Mouse (Mus musculus): ENCODE results near the gene D6Ertd527e. TPM values are rescaled to one million over a fixed set of nuclear protein-coding genes. Genes with fewer than 3 reads are reported as not detected.

D6Ertd527e gene
- polyA plus RNA-seq, 1 experiment from 2014 or later = 0.53 TPM

DNA sequence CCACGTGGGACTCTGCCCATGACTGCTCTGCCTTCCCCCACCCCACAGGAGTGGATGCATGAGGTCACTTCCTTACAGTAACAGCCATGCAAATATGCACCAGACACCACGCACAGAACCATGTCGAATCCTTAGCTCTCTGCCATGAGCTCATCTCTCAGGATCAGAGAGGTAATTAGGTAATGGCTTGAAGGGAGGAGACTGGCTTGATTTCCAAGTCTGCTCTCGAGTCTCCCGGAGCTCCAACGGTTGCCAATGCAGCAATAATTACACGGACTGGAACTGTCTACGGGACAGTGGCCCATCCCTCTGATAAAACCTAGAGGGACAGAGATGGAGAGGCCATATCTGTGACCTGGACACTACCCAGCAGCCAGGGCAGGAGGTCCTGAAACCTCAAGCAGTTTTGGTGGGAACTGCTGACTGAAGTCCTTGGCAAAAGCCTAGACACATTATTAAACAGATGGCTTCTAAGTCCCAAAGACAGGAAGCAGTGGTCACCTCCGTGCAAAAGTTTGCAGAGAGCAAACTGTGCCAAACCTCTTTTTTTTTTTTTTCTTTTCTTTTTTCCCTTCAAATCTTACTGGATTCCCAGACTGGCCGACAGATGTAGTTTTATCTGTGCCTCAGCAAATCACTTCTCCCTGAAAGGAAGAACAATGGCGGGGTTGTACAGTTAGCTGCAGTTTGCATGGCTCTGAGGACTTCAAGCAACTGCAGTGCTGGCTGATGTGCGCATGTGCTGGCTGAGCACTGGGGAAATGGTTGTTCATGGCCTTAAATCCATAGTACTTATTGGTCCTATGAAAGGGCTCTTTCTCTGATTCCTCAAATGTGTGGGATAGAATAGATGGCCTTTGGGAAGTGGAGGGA, 57.1 kb downstream of the D6Ertd527e start:
- no peak overlapping the region for H3K9ac ChIP-seq
- 51% methylated on average over 12 of the region's 12 CpGs for WGBS
- ATAC-seq (ENCODE audit: insufficient read depth) (peak; percentile 75), DNase-seq (peak; percentile 53)
- no peaks in the 10 kb centered on the region for H3K4me1 ChIP-seq (ENCODE audit: insufficient read depth)
- no peak overlapping the region for H3K4me2 ChIP-seq
- H3K4me3 ChIP-seq (ENCODE audit: low read depth, low read length) = no peak overlapping the region
- H3K27ac ChIP-seq (ENCODE audit: low read depth) = peak overlapping the region; percentile 15; the same call in 1 of the 2 replicates
- peaks cover 27% of the 10 kb centered on the region; the same call in 1 of the 2 replicates for H3K36me3 ChIP-seq (ENCODE audit: insufficient read depth)
- H3K27me3 ChIP-seq (ENCODE audit: insufficient read depth, low read length) = no peaks in the 10 kb centered on the region
- TF ChIP-seq CTCF (IDR thresholded peaks at IDR 0.05; ENCODE audit: low read depth) = no peak
- no peaks in the 10 kb centered on the region for H3K9me3 ChIP-seq (ENCODE audit: low read depth, low read length)

Other genes starting within 250 kb of the D6Ertd527e start
- 88.4 and 90.5 TPM in 2 replicates for gene Nfu1, start 95.5 kb upstream of the D6Ertd527e start, polyA plus RNA-seq (2014; fragmentation: Nextera tagmentation; extraction: Ambion mirVana)
- 22.1 and 25.7 TPM in 2 replicates for gene Gfpt1, start 61.9 kb upstream of the D6Ertd527e start, polyA plus RNA-seq (2014; fragmentation: Nextera tagmentation; extraction: Ambion mirVana)
- gene Antxr1, start 231.1 kb downstream of the D6Ertd527e start, polyA plus RNA-seq (2014; fragmentation: Nextera tagmentation; extraction: Ambion mirVana) = 15.5 and 16.8 TPM in 2 replicates
- gene Gkn1, start 246.2 kb downstream of the D6Ertd527e start, polyA plus RNA-seq (2014; fragmentation: Nextera tagmentation; extraction: Ambion mirVana) = not detected in 2 replicates